Mouse (Mus musculus) intestine, embryonic 14.5 days (tissue): ENCODE measurements around the gene Gdpd3. TPM values are rescaled to one million over a fixed set of nuclear protein-coding genes. Genes with fewer than 3 reads are reported as not detected.
A peak's percentile ranks its signal among the peaks of the same experiment; 100 is the strongest.

ENCODE experiments used
- ATAC-seq: fragments of 200-750 bp; cut with Nextera tagmentation; replicated peaks from 2 replicates; pipeline ENCODE4 v1.8.0; 2017; ENCODE audit warnings: low read depth, moderate number of reproducible peaks, moderate TSS enrichment, moderate library complexity; ENCODE audit not compliant: low FRiP score, low TSS enrichment
- DNase-seq: peaks from one replicate; pipeline ENCODE4 v3.0.0-alpha.2; 2018; ENCODE audit warnings: low spot score
- H3K27ac ChIP-seq: fragments of 300-500 bp; sonication (generic); 2 replicates; pipeline ENCODE4 v1.5.1; 2014; ENCODE audit warnings: low read depth, mild to moderate bottlenecking, control low read depth
- H3K27me3 ChIP-seq: fragments of 300-500 bp; sonication (generic); replicated peaks from 2 replicates; pipeline ENCODE4 v1.6.1; 2014; ENCODE audit warnings: low read length, control low read depth; ENCODE audit not compliant: control insufficient read depth, insufficient read depth
- H3K36me3 ChIP-seq: fragments of 300-500 bp; sonication (generic); 2 replicates; pipeline ENCODE4 v1.6.1; 2014; ENCODE audit warnings: low read length, control low read depth; ENCODE audit not compliant: control insufficient read depth, insufficient read depth
- H3K4me1 ChIP-seq: fragments of 300-500 bp; sonication (generic); replicated peaks from 2 replicates; pipeline ENCODE4 v1.6.1; 2014; ENCODE audit warnings: low read length, control low read depth, mixed read lengths; ENCODE audit not compliant: control insufficient read depth, insufficient read depth
- H3K4me2 ChIP-seq: fragments of 300-500 bp; sonication (generic); 2 replicates; pipeline ENCODE4 v1.6.1; 2014; ENCODE audit warnings: low read length
- H3K4me3 ChIP-seq: fragments of 300-500 bp; sonication (generic); 2 replicates; pipeline ENCODE4 v1.5.1; 2014; ENCODE audit warnings: low read depth, low read length, control low read depth, mixed read lengths
- H3K9ac ChIP-seq: fragments of 300-500 bp; sonication (generic); 2 replicates; pipeline ENCODE4 v1.6.1; 2014; ENCODE audit warnings: mild to moderate bottlenecking, low read length
- H3K9me3 ChIP-seq: fragments of 300-500 bp; sonication (generic); 2 replicates; pipeline ENCODE4 v1.6.1; 2016; ENCODE audit warnings: low read length, control low read depth; ENCODE audit not compliant: control insufficient read depth
- WGBS: fragments of 180-500 bp; shearing (Covaris S2); extraction: QIAGEN DNeasy Blood & Tissue Kit; methylation state at CpG from one replicate; pipeline ENCODE4 v1.1.7; 2014; 5-methylcytosine and 5-hydroxymethylcytosine counted together
- polyA plus RNA-seq: library from polyadenylated mRNA; unstranded; fragments of >200 nt; fragmentation: Nextera tagmentation; extraction: Ambion mirVana; gene quantifications from 2 replicates; pipeline ENCODE4 v1.2.1, GENCODE M21; 2014

The Gdpd3 gene
- polyA plus RNA-seq, 1 experiment from 2014 or later: 3.9 TPM

GRCm38 (mm10) chr7:126816494-126816893 is 50.4 kb downstream of the Gdpd3 start:
- WGBS: 89% methylated on average over 8 of the region's 8 CpGs
- H3K36me3 ChIP-seq: no peaks in the 10 kb centered on the region
- H3K4me3 ChIP-seq: no peak overlapping the region
- DNase-seq (no peak), ATAC-seq (no peak)
- H3K27ac ChIP-seq: no peak overlapping the region
- no peak overlapping the region for H3K9ac ChIP-seq
- no peak overlapping the region for H3K4me2 ChIP-seq
- H3K27me3 ChIP-seq: no peaks in the 10 kb centered on the region
- H3K4me1 ChIP-seq: no peaks in the 10 kb centered on the region
- H3K9me3 ChIP-seq: no peaks in the 10 kb centered on the region

- no peaks in the 10 kb centered on the region for H3K36me3 ChIP-seq
- no peak for ATAC-seq
- no peak overlapping the region for H3K4me3 ChIP-seq
- H3K9ac ChIP-seq: no peak overlapping the region
- WGBS: 85% methylated on average over 7 of the region's 7 CpGs
- no peaks in the 10 kb centered on the region for H3K4me1 ChIP-seq
- H3K9me3 ChIP-seq: no peaks in the 10 kb centered on the region
- peaks cover 3% of the 10 kb centered on the region; the same call in 1 of the 2 replicates for H3K27me3 ChIP-seq
- no peak overlapping the region for H3K27ac ChIP-seq
- H3K4me2 ChIP-seq: no peak overlapping the region
- DNase-seq: no peak
Observed at GRCm38 (mm10) chr7:126817595-126817994, 51.5 kb downstream of the Gdpd3 start.

GRCm38 (mm10) chr7:126818818-126819217 is 52.7 kb downstream of the Gdpd3 start:
- Histone ChIP-seq H3K27ac (no peak overlapping the region), H3K4me3 (no peak overlapping the region), H3K4me2 (no peak overlapping the region), H3K4me1 (no peaks in the 10 kb centered on the region), H3K36me3 (no peaks in the 10 kb centered on the region), H3K27me3 (peaks cover 15% of the 10 kb centered on the region), H3K9ac (no peak overlapping the region), H3K9me3 (no peaks in the 10 kb centered on the region)
- 19% methylated on average over 1 of the region's 1 CpGs for WGBS
- no peak for DNase-seq
- no peak for ATAC-seq

DNA sequence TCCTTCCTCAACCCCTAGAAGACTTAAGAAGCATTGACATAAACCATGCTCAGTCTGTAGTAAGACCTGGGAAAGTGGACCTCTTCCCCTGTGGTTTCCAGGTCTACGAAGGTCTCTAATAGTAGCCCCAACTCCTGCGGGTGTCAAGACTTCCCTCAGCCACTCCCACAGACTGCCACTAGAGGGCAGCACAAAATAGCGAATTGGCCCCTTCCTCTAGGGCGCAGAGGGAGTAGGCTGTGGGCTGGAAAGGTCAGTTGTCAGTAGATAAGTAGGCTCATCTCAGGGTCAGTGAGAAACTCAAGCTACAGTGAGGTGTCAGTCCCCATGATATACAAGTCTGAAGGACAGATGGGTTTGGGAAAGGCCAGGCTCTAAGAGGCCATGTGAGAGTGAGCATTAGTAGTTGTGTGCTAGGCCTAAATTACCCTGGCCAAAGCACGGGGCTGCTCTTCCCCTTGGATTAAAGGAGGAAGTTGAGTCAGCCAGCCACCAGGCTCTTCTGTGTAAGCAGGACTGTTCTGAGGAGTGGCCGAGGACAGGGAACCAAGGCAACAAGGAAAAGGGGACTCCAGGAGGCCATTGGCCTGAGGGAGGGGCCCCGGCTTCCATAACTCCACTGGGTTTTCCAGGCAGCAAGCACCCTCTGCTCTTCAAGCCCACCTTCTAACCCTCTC is 55.8 kb downstream of the Gdpd3 start:
- H3K4me2 ChIP-seq: no peak overlapping the region
- WGBS: 22% methylated on average over 7 of the region's 7 CpGs

DNA sequence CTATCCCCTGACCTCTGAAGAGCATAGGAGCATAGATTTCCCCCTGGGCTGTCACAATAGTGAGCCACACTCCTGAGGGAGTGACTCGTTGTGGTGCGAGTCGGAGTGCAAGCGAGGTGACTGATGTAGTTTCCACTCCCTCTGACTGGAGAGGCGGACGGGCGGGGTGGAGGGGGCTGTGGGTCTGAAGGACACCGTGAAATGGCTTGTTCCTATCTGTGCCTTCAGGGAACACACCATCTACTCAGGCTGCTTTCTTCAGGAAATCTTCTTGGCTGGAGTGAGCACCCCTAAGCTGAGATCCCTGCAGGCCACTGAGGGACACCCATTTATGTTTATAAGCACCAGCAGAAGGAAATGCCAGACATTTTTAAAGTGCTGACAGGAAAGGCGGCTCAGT is 56.6 kb downstream of the Gdpd3 start:
- no peak for ATAC-seq
- no peak overlapping the region for H3K27ac ChIP-seq

More for the DNA sequence above, 55.8 kb downstream of the Gdpd3 start:
- DNase-seq: peak; percentile 92
- H3K9ac ChIP-seq: no peak overlapping the region
- H3K27ac ChIP-seq: no peak overlapping the region
- H3K9me3 ChIP-seq: no peaks in the 10 kb centered on the region
- H3K4me3 ChIP-seq: no peak overlapping the region
- H3K4me1 ChIP-seq: no peaks in the 10 kb centered on the region
- peak; percentile 51 for ATAC-seq
- H3K36me3 ChIP-seq: no peaks in the 10 kb centered on the region
- H3K27me3 ChIP-seq: peaks cover 26% of the 10 kb centered on the region

DNA sequence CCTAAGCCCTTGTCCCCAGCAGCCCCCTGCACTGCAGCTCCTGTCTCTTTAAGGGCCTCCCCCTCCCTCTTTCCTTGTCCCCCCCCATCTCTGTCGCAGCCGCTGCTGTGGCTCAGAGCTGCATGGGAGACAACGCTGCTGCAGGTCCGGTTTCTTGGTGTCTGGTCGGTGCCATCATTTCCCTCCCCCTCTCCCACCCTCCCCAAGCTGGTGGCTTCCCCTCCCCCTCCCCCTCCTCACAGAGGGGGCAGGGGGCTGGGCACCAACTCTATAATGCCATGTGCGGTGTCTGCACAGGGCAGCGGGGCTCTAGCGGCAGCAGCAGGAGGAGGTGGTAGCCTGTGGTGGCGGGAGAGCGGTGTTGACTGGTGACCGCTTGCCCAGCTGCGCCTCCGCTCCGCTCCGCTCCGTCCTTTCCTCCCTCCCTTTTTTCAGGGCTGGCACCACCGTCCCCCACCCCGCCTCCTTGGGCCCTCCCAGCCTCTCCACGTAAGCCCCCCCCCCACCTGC is 57.1 kb downstream of the Gdpd3 start:
- Histone ChIP-seq H3K9ac (no peak overlapping the region), H3K4me1 (no peaks in the 10 kb centered on the region), H3K27me3 (peaks cover 26% of the 10 kb centered on the region), H3K36me3 (no peaks in the 10 kb centered on the region), H3K27ac (no peak overlapping the region), H3K9me3 (no peaks in the 10 kb centered on the region), H3K4me3 (peak overlapping the region; percentile 22), H3K4me2 (peak overlapping the region; percentile 43)
- ATAC-seq: no peak
- no peak for DNase-seq
- 2% methylated on average over 17 of the region's 19 CpGs for WGBS

More for the DNA sequence above, 56.6 kb downstream of the Gdpd3 start:
- no peak for DNase-seq
- no peaks in the 10 kb centered on the region for H3K36me3 ChIP-seq
- peak overlapping the region; percentile 22; the same call in 1 of the 2 replicates for H3K4me3 ChIP-seq
- no peaks in the 10 kb centered on the region for H3K4me1 ChIP-seq
- H3K9ac ChIP-seq: no peak overlapping the region
- H3K4me2 ChIP-seq: peak overlapping the region; percentile 43; the same call in 1 of the 2 replicates
- H3K9me3 ChIP-seq: no peaks in the 10 kb centered on the region
- H3K27me3 ChIP-seq: peaks cover 26% of the 10 kb centered on the region
- 9% methylated on average over 9 of the region's 9 CpGs for WGBS

DNA sequence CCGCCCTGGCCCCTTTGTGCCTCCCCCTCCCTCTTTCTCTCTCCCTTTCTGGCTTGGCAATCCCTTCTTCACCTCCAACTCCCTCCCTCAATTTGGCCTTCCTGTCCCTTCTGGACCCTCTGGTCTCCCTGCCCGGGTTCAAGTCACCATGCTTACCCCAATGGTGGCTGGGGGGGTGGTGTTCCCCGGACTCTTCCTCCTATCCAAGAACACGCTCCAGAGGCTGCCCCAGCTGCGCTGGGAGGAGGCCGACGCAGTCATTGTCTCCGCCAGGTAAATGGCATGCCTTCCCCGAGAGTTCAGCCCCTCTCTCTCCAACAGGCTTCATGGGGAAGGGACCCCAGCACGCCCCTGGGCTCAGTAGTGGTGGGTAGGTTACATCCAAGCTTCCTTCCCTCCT is 57.8 kb downstream of the Gdpd3 start:
- Histone ChIP-seq H3K27me3 (peaks cover 26% of the 10 kb centered on the region), H3K9me3 (no peaks in the 10 kb centered on the region), H3K27ac (no peak overlapping the region), H3K9ac (no peak overlapping the region), H3K36me3 (no peaks in the 10 kb centered on the region), H3K4me2 (no peak overlapping the region), H3K4me1 (no peaks in the 10 kb centered on the region), H3K4me3 (no peak overlapping the region)
- no peak for DNase-seq
- WGBS: 11% methylated on average over 10 of the region's 10 CpGs
- ATAC-seq: no peak
